Mouse (Mus musculus) frontal cortex, postnatal 36 days (tissue): ENCODE results near the gene Ppp2r5e.

Experiments
- DNase-seq, 2 experiments: peaks; one replicate each; pipeline ENCODE4 v3.0.0; 2022; ENCODE audit warnings: low spot score in 2 of 2

The Ppp2r5e gene

GRCm38 (mm10) chr12:75577255-75577654 lies 18.8 kb downstream of the Ppp2r5e start:
- DNase-seq, result no peak

- no peak for DNase-seq
Measured at GRCm38 (mm10) chr12:75572271-75572670, 23.8 kb downstream of the Ppp2r5e start.

- no peak for DNase-seq
Measured at GRCm38 (mm10) chr12:75570138-75570537, 25.9 kb downstream of the Ppp2r5e start.

DNA sequence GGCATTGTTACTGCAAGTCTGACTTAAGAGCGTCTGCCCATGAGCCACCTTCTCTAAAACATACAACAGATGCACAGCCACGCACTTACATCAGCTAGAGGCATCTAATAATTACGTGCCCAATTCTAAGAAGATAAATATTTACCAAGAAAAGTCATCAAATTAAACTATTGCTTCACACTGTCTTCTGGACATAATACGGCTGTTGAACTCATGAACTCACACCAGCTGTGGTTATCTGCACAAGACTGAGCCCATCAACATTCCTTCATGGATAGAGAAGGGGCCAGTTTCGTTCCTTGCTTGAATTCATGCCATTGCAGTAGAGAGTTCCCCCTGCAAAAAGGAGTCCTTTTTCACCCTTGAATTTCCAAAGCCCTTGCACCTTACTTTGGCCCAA lies 28.3 kb downstream of the Ppp2r5e start:
- no peak for DNase-seq

GRCm38 (mm10) chr12:75565756-75566155 lies 30.3 kb downstream of the Ppp2r5e start:
- DNase-seq, result no peak

GRCm38 (mm10) chr12:75564498-75564897 lies 31.5 kb downstream of the Ppp2r5e start:
- DNase-seq, result no peak

GRCm38 (mm10) chr12:75562996-75563618 lies 32.9 kb downstream of the Ppp2r5e start:
- DNase-seq, result no peak

GRCm38 (mm10) chr12:75560681-75561387 lies 35.2 kb downstream of the Ppp2r5e start:
- DNase-seq, result no peak

GRCm38 (mm10) chr12:75559196-75559595 lies 36.8 kb downstream of the Ppp2r5e start:
- no peak for DNase-seq

DNA sequence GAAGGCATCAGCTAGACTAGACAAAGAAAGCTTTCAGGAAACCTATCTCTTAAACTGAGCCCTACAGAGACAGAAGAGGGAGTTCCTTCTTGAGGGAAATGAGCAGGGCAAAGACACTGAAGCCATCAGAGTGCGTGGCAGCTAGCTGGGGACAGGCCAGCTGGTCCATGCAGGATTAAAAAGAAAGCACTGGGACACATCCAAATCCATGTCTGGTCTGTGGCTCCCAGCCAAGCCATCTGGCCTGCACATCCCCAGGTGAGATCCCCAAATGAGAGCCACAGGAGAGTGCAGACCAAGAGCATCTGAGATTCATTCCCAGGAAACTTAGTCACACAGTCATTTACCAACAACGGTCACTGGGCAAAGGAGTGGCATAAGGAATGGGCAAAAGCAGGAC lies 38.2 kb downstream of the Ppp2r5e start:
- no peak for DNase-seq

DNA sequence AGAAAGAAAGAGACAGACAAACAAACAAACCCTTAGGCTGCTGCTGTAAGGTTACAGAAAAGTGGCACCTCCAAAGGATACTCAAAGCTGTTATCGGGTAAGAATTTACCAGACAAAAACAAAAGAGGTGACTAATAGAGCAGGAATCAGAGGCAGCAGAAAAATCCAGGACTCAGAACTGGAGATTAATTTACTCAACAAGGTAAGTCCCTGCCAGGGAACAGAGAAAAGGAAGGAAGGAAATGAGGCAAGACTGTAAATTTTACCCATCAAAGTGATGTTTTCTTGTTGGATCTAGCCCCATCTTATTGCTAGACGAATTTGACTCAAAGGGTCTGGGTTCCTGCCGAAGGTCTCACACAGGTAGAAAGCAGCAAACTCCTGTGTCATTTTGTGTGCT lies 41.0 kb downstream of the Ppp2r5e start:
- DNase-seq, result no peak

DNA sequence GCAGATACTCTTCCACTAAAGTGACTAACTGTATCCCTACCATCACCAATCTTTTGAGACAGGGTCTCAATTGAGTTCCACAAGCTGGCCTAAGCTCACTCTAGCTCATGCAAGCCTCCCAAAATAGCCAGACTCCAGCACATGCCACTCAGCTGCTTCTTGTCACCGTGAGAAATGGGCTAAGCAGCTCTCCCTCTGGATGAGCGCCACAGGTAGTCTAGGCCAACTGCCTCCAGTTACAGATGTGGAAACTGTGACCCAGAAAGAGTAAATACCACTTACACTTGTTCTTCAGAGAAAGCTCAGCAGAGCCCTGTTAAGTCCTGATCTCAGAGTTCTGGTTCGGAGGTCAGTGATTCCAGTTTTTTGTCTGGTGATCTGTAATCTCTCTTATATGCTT lies 43.7 kb downstream of the Ppp2r5e start:
- no peak for DNase-seq

- no peak for DNase-seq
Measured at GRCm38 (mm10) chr12:75551671-75552070, 44.4 kb downstream of the Ppp2r5e start.

DNA sequence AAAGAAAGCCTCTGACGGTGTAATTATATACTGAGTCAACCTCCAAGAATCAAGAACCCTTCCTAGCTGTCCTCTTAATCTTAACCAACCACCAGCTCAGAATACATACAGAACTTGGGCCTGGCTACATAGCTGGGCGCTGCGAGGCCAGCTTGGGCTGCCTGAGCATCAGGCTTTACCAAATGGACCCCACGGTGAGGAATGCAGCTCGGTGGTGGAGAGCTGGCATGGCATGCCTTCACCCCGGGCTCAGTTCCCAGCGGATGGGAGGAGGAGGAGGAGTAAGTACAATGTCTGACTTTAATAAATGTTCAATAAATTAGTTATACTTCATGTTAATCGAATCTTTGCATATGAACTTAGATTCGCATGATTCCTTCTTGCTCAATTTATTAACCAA lies 47.0 kb downstream of the Ppp2r5e start:
- no peak for DNase-seq

GRCm38 (mm10) chr12:75547174-75547573 lies 48.9 kb downstream of the Ppp2r5e start:
- DNase-seq, result no peak

DNA sequence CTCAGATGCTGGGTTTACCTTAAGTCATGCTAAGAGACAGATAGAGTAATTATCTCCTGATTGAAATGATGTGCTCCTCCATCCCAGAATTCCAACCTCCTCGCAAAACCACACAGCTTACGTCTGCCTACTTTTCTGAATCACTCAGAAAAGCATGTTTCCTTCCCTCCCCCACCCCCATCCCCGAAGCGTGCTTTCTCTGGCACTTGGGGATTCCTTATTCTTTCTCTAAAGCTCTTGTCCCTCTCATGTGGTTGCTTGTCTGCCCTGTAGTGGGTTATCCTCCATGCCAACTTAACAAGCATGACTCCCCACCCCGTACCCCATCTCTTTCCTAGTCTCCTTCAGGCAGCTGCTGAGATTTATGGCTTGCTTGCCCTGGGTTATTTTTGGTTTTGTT lies 49.8 kb downstream of the Ppp2r5e start:
- DNase-seq, result no peak

DNA sequence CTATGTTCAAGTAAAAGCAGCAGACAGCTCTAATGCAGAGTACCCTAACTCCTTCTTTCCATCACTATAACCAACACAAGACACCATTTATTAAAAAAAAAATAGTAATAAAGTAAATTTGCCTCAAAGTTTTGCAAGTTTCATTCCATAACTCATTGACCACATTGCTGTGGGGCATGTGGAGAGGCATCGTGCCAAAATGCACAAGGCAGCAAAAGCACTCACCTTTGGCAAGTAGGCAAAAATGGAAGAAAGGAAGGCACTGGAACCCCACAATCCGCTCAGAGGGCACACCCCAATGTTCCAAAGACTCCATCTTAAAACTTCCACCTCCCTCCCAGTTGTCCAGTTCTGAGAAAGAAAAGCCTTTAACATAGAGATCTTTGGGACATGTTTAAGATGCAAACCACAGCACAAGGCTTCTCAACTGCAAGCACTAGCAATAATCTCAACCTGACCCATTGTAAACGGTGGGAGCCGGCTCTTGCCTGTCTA lies 50.6 kb downstream of the Ppp2r5e start:
- DNase-seq, result no peak

GRCm38 (mm10) chr12:75544666-75545065 lies 51.4 kb downstream of the Ppp2r5e start:
- no peak for DNase-seq

DNA sequence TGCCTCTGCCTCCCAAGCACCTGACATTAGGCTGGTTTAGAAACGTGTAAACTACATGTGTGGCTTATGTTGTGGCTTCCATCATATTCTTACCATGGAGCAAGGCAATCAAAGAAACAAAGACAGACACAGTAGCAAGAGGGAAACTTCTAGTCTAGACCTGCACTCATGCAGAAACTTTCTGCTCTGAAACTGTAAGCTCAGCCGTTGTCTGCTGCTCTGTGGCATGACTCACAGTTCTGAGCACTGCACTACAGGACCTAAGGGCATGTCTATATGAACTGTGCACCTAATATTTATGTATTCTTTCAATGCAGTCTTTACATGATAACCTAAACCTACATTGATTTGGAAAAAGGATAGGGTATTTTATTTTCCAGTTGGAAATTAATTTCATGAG lies 51.8 kb downstream of the Ppp2r5e start:
- no peak for DNase-seq

- no peak for DNase-seq
Measured at GRCm38 (mm10) chr12:75543346-75543745, 52.7 kb downstream of the Ppp2r5e start.

DNA sequence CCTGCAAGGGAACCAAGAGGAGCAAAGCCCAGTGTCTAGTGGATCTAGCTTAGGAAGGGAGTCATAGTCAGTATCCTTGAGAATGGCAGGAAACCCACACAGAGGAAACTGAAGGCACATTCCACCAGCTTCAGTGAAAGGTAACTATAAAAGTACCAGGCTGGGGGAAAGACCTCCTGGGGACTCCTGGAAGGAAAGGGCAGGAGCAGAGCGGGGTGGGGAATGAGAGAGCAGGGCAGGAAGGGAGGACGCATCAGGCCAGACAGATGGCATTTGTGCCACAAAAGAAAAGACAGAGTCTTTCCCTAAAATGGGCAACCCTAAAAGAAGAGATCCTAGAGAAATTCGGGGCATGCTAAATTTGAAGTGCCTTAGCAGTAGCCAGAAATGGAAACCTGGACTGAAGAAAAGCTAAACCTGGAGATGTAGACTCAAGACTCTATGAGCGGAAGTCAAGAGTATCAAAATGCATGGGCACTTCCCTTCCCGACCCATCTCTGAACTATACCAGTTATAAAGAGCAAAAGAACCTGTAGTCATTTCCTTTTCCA lies 55.3 kb downstream of the Ppp2r5e start:
- DNase-seq, result peak in 1 of 2 experiments; percentile 56

DNA sequence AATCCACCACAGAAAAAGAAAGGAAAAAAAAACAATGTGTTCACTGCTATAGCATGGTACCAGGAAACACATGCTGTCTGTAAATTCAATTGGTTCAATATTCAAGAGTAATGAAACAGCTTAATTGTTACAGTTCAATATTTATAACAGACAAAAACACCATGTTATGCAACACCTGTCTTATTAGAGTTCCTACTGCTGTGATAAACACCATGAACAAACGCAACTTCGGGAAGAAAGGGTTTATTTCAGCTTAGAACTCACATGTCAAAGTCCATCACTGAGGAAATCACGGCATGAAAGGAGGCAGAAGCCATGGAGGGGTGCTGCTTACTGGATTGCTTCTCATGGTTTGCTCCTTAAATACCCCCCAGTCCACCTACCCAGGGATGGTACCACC lies 56.8 kb downstream of the Ppp2r5e start:
- DNase-seq, result no peak
